Mouse (Mus musculus) erythroblast, adult 5-6 weeks (primary cell): Measurements from ENCODE around the gene Sox1. TPM values are rescaled to one million over a fixed set of nuclear protein-coding genes. Genes with fewer than 3 reads are reported as not detected.

Experiments
- ATAC-seq: replicated peaks from 2 replicates; pipeline ENCODE4 v1.8.0; 2016; ENCODE audit warnings: moderate number of reproducible peaks, mild to moderate bottlenecking, moderate TSS enrichment, inconsistent platforms; ENCODE audit not compliant: poor library complexity, low FRiP score, severe bottlenecking
- total RNA-seq, 2 experiments: library from RNA; stranded (forward) in 1 of 2; stranded (reverse) in 1 of 2; fragments of 150-400 nt in 1 of 2; fragments of 200-764, 138-1000 nt in 1 of 2; gene quantifications; 2 replicates each; pipeline versions ENCODE4 v1.2.3 to v1.2.4; 2015 to 2017; ENCODE audit warnings: low replicate concordance in 2 of 2

The Sox1 gene
- not detected in 2 replicates for total RNA-seq (2015; ENCODE audit: low replicate concordance)
- total RNA-seq (2017; ENCODE audit: low replicate concordance) = not detected in 2 replicates

- no peak for ATAC-seq
These were observed at the start of gene Sox1 for GRCm38 (mm10) chr8:12395071-12396031. Sox1 (plus strand) TSS chr8:12395295.

GRCm38 (mm10) chr8:12345881-12346280 lies 49.2 kb upstream of the Sox1 start:
- no peak for ATAC-seq

GRCm38 (mm10) chr8:12346870-12347269 lies 48.2 kb upstream of the Sox1 start:
- ATAC-seq = no peak

GRCm38 (mm10) chr8:12348306-12348705 lies 46.8 kb upstream of the Sox1 start:
- ATAC-seq = no peak

- ATAC-seq = no peak
These were observed 45.5 kb upstream of the Sox1 start for GRCm38 (mm10) chr8:12349591-12349990.

- no peak for ATAC-seq
These were observed 44.0 kb upstream of the Sox1 start for GRCm38 (mm10) chr8:12351121-12351520.

- ATAC-seq = no peak
These were observed 40.6 kb upstream of the Sox1 start for GRCm38 (mm10) chr8:12354406-12355025.

- ATAC-seq = no peak
These were observed 26.9 kb upstream of the Sox1 start for GRCm38 (mm10) chr8:12368161-12368560.

- ATAC-seq = no peak
These were observed 26.2 kb upstream of the Sox1 start for GRCm38 (mm10) chr8:12368856-12369255.

- ATAC-seq = no peak
These were observed 14.0 kb upstream of the Sox1 start for GRCm38 (mm10) chr8:12381111-12381510.

- no peak for ATAC-seq
These were observed 12.2 kb upstream of the Sox1 start for GRCm38 (mm10) chr8:12382707-12383561.

GRCm38 (mm10) chr8:12383979-12384890 lies 10.9 kb upstream of the Sox1 start:
- ATAC-seq = no peak

GRCm38 (mm10) chr8:12384996-12385685 lies 10.0 kb upstream of the Sox1 start:
- ATAC-seq = no peak

GRCm38 (mm10) chr8:12385686-12386488 lies 9.2 kb upstream of the Sox1 start:
- ATAC-seq = no peak

GRCm38 (mm10) chr8:12386530-12387222 lies 8.4 kb upstream of the Sox1 start:
- no peak for ATAC-seq

- no peak for ATAC-seq
These were observed 7.8 kb upstream of the Sox1 start for GRCm38 (mm10) chr8:12387223-12387860.

- no peak for ATAC-seq
These were observed 7.2 kb upstream of the Sox1 start for GRCm38 (mm10) chr8:12387901-12388300.
